Mouse (Mus musculus) cerebellum, adult 2 months (tissue): ENCODE results near the gene Yipf4.
"Not testable (repeated sequence)": the region's sequence is repeated elsewhere in the genome, so short reads cannot be mapped to it uniquely, and the experiment has no call there.

Source experiments
- CTCF ChIP-seq: fragments of 200-500 bp; IDR thresholded peaks from 2 replicates; pipeline ENCODE4 v1.5.1; 2011; ENCODE audit warnings: low read depth, mild to moderate bottlenecking, control low read depth, low read length, moderate library complexity, borderline replicate concordance; ENCODE audit not compliant: insufficient read depth
- POLR2A ChIP-seq: fragments of 200-500 bp; IDR thresholded peaks from 2 replicates; pipeline ENCODE4 v1.6.1; 2011; ENCODE audit warnings: low read length, control low read depth, borderline replicate concordance; ENCODE audit not compliant: insufficient read depth

DNA sequence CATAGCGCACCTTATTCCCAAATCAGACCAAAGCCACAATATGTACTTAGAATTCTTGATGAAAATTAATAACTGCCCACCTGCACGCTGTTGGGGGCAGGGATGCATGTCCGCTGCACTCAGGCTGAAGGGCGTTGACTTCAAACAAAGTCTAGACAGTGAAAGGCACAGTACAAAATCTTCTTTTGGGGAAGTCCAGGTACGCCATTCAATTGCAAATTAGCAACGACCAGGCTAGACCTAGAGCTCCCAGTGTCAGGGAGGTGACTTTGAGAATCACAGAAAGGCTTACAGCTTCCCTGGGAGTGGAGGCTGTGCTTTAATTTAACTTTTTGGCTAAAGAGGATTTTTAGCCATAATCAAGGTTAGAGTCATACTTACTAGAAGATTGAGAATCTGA lies 19.2 kb upstream of the Yipf4 start:
- TF ChIP-seq POLR2A, CTCF: not testable (repeated sequence)
